Mouse (Mus musculus) erythroblast, embryonic 14.5 days (primary cell): ENCODE measurements around the gene Pheta1. TPM values are rescaled to one million over a fixed set of nuclear protein-coding genes. Genes with fewer than 3 reads are reported as not detected.

Experiments
- H3K27me3 ChIP-seq: 2 replicates; pipeline ENCODE4 v1.6.1; 2012; ENCODE audit warnings: inconsistent platforms; ENCODE audit not compliant: control insufficient read depth
- H3K36me3 ChIP-seq: 2 replicates; pipeline ENCODE4 v1.6.1; 2012; ENCODE audit warnings: mild to moderate bottlenecking, inconsistent platforms; ENCODE audit not compliant: control insufficient read depth
- H3K4me1 ChIP-seq: 2 replicates; pipeline ENCODE4 v1.6.1; 2012; ENCODE audit warnings: inconsistent platforms; ENCODE audit not compliant: control insufficient read depth
- H3K4me3 ChIP-seq: replicated peaks from 2 replicates; pipeline ENCODE3; 2012; ENCODE audit warnings: moderate library complexity, mild to moderate bottlenecking, inconsistent platforms
- H3K9me3 ChIP-seq: 2 replicates; pipeline ENCODE4 v1.6.1; 2012; ENCODE audit warnings: low read length, inconsistent platforms, mixed read lengths; ENCODE audit not compliant: control insufficient read depth
- GATA1 ChIP-seq: IDR thresholded peaks from 2 replicates; pipeline ENCODE4 v1.6.1; 2012; ENCODE audit warnings: low read length, inconsistent platforms, mixed read lengths
- TAL1 ChIP-seq: IDR thresholded peaks from 3 replicates; pipeline ENCODE4 v1.6.1; 2012; ENCODE audit warnings: low read length, inconsistent platforms, mixed read lengths
- polyA plus RNA-seq: library from polyadenylated mRNA; stranded (reverse); fragments of >175 nt; gene quantifications from 2 replicates; pipeline ENCODE4 v1.2.3, GENCODE M21; 2012

Pheta1 gene
- polyA plus RNA-seq, 1 experiment = 0.17 TPM

- Histone ChIP-seq H3K4me1 (no peaks in the 10 kb centered on the region), H3K36me3 (no peaks in the 10 kb centered on the region; the same call in 1 of the 2 replicates), H3K9me3 (peaks cover 11% of the 10 kb centered on the region), H3K27me3 (no peaks in the 10 kb centered on the region), H3K4me3 (no peak overlapping the region)
- TF ChIP-seq TAL1 = no peak
- no peak for TF ChIP-seq GATA1
Measured at GRCm38 (mm10) chr5:121889819-121890362, 41.1 kb downstream of the Pheta1 start.

DNA sequence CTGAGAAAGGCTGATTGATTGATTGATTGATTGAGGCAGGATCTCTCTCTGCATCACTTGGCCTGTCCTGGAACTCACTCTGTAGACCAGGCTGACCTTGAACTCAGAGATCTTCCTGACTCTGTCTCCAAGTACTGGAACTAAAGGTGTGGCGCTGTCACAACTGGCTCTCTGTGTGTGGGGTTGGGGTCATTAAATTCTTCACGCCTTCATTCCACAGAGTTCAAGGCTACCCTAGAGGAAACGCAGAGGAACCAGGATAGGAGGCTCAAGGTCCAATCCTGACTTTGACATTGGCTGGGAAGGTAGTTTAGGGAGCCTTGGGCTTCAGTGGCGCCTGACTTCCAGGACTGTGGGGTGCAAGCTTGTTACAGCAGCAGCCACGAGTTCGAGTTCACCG, 42.1 kb downstream of the Pheta1 start:
- Histone ChIP-seq H3K27me3 (no peaks in the 10 kb centered on the region), H3K36me3 (no peaks in the 10 kb centered on the region; the same call in 1 of the 2 replicates), H3K4me3 (no peak overlapping the region), H3K4me1 (no peaks in the 10 kb centered on the region), H3K9me3 (peaks cover 11% of the 10 kb centered on the region)
- TF ChIP-seq GATA1 = no peak
- no peak for TF ChIP-seq TAL1

DNA sequence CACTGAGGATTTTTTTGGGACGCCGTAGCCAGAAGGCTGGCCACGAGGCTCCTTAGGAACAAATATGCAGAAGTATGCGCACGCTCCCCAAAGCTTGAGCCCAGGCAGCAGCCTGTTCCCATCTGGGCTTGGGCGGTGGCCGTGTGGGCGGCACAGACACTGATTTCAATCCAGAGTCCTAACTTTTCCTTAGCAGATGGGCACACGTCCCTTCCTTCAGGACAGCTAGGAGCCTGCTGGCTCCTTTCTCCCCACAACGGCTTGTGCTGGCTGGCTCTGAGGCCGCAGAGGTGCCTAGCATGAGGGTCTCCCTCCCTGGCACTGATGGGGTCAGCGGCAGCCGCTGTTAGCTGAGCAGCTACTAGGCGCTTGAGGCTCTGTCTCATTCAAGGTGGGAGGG, 43.5 kb downstream of the Pheta1 start:
- no peaks in the 10 kb centered on the region for H3K27me3 ChIP-seq
- H3K36me3 ChIP-seq = no peaks in the 10 kb centered on the region; the same call in 1 of the 2 replicates
- no peak for TF ChIP-seq TAL1
- no peak for TF ChIP-seq GATA1
- no peaks in the 10 kb centered on the region for H3K4me1 ChIP-seq
- H3K4me3 ChIP-seq = no peak overlapping the region
- peaks cover 8% of the 10 kb centered on the region for H3K9me3 ChIP-seq

- no peaks in the 10 kb centered on the region; the same call in 1 of the 2 replicates for H3K36me3 ChIP-seq
- H3K27me3 ChIP-seq = no peaks in the 10 kb centered on the region
- H3K4me1 ChIP-seq = no peaks in the 10 kb centered on the region
- no peak overlapping the region for H3K4me3 ChIP-seq
- TF ChIP-seq GATA1 = no peak
- no peak for TF ChIP-seq TAL1
- H3K9me3 ChIP-seq = no peaks in the 10 kb centered on the region
Measured at GRCm38 (mm10) chr5:121893581-121893980, 44.8 kb downstream of the Pheta1 start.

- Histone ChIP-seq H3K4me1 (no peaks in the 10 kb centered on the region), H3K9me3 (no peaks in the 10 kb centered on the region), H3K36me3 (no peaks in the 10 kb centered on the region; the same call in 1 of the 2 replicates), H3K4me3 (no peak overlapping the region), H3K27me3 (no peaks in the 10 kb centered on the region)
- TF ChIP-seq TAL1 = no peak
- TF ChIP-seq GATA1 = no peak
Measured at GRCm38 (mm10) chr5:121894647-121895046, 45.9 kb downstream of the Pheta1 start.

DNA sequence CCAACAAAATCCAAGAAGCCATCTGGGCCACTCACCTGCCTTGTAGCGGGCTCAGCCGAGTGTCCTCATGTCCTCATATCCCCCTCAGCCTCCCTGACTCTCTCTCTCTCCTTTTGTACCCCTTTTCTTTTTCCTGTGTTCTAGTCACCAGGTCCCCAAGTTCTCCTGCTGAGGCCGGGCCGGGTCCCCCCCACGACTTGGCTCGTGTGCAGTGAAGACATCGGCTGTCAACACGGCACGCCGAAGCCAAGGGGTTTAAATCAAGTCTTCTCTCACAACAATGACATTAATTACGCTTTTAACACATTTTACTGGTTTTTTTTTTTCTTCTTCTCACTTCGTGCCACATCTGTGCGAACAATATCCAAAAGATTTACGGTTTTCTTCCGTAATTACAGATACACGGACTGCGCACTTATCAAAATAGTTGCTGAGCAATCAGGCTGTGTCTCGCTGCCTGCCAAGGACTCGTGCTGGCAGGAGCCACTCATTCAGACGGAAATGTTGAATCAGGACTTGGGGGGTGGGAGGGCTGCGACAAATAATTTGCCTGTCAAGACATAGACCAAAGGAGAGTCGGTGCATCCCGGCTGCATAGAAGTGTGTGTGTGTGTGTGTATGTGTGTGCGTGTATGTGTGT, 46.5 kb downstream of the Pheta1 start:
- TF ChIP-seq TAL1 (no peak), GATA1 (no peak)
- Histone ChIP-seq H3K4me1 (no peaks in the 10 kb centered on the region), H3K4me3 (no peak overlapping the region), H3K36me3 (no peaks in the 10 kb centered on the region; the same call in 1 of the 2 replicates), H3K9me3 (no peaks in the 10 kb centered on the region), H3K27me3 (no peaks in the 10 kb centered on the region)

- H3K4me3 ChIP-seq = no peak overlapping the region
Measured at GRCm38 (mm10) chr5:121902809-121903745, 54.3 kb downstream of the Pheta1 start.

More at GRCm38 (mm10) chr5:121902809-121903745, 54.3 kb downstream of the Pheta1 start:
- TF ChIP-seq GATA1 (no peak), TAL1 (no peak)
- Histone ChIP-seq H3K9me3 (no peaks in the 10 kb centered on the region), H3K4me1 (no peaks in the 10 kb centered on the region), H3K27me3 (no peaks in the 10 kb centered on the region), H3K36me3 (no peaks in the 10 kb centered on the region)

Other genes with a start within 250 kb of the Pheta1 start
- 0.04 and 0.06 TPM in 2 replicates for gene Acad12, start 230.0 kb upstream of the Pheta1 start, polyA plus RNA-seq
- 0.05 and 0.09 TPM in 2 replicates for gene Acad10, start 188.5 kb upstream of the Pheta1 start, polyA plus RNA-seq
- 1.1 and 1.2 TPM in 2 replicates for gene Brap, start 188.4 kb upstream of the Pheta1 start, polyA plus RNA-seq
- gene Atxn2, start 137.6 kb upstream of the Pheta1 start, polyA plus RNA-seq = 11.4 and 12.2 TPM in 2 replicates
- gene Sh2b3, start 11.3 kb upstream of the Pheta1 start, polyA plus RNA-seq = 1.8 and 2.0 TPM in 2 replicates
- gene Cux2, start 201.1 kb downstream of the Pheta1 start, polyA plus RNA-seq = 0.05 TPM in 1 of 2 replicates, not detected in the other